Mouse (Mus musculus): ENCODE results near the gene Sptbn1.

GRCm38 (mm10) chr11:30165861-30166550 lies 102.0 kb downstream of the Sptbn1 start:
- TF ChIP-seq CTCF (IDR thresholded peaks at IDR 0.05; ENCODE audit: extremely low read depth, insufficient read depth, insufficient read length, insufficient replicate concordance) (no peak), POLR2A (IDR thresholded peaks at IDR 0.05; ENCODE audit: low read depth, low read length) (no peak)

Data from spleen, adult 2 months (tissue).